Mouse (Mus musculus): Measurements from ENCODE around the gene Celsr1.

DNA sequence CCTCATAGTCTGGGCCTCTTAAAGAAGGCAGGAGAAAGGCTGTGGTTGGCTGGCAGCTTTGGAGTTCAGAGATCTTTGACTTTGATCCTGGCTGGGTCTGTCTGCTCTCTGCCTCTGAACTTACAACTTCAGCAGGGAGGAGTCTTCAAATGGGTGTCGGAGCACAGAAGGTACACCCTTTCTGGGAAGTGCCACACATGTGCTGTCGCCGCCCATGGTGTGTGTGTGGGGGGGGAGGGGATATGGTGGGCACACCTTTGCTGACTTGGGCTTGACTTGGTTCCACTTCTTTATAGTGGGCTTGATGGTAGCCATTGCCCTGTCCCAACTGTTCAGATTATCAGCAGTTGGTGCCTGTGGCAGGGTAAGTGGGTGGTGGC is 31.3 kb upstream of the Celsr1 start:
- no peak for TF ChIP-seq MYOD1 (IDR thresholded peaks at IDR 0.05; ENCODE audit: control insufficient read depth, insufficient read length, low read depth)
- TF ChIP-seq MAX (IDR thresholded peaks at IDR 0.05): no peak
- no peak for TF ChIP-seq CTCF (IDR thresholded peaks at IDR 0.05; ENCODE audit: control insufficient read depth, insufficient read depth, insufficient read length)
- no peak for TF ChIP-seq USF1 (IDR thresholded peaks at IDR 0.05; ENCODE audit: low read depth)
- TF ChIP-seq MYOG (IDR thresholded peaks at IDR 0.05; ENCODE audit: control insufficient read depth, extremely low read depth, insufficient read length): no peak
- no peak for TF ChIP-seq CEBPB (IDR thresholded peaks at IDR 0.05; ENCODE audit: low read depth)
- TF ChIP-seq FOSL1 (IDR thresholded peaks at IDR 0.05; ENCODE audit: insufficient read depth, low read length, poor library complexity, severe bottlenecking): no peak

Measured in C2C12 (cell line).